Mouse (Mus musculus) gastrocnemius, postnatal 14 days (tissue): ENCODE measurements around the gene Crcp. TPM values are rescaled to one million over a fixed set of nuclear protein-coding genes. Genes with fewer than 3 reads are reported as not detected.

Experiments
- DNase-seq: peaks from one replicate; pipeline ENCODE4 v3.0.0; 2021; ENCODE audit warnings: mixed read lengths
- intact Hi-C: fragments of 180-260 bp; cut with DNase I; formaldehyde crosslinking; loops from one replicate; pipeline ENCODE4 v1.15.1; 2025; ENCODE audit warnings: low total_unique reads
- long read RNA-seq, 2 experiments: library from polyadenylated mRNA; stranded (forward); transcript quantifications; one replicate each; pipeline ENCODE4 v2.0.0; 2021
- total RNA-seq, 2 experiments: library from RNA; stranded (reverse); gene quantifications; 2 replicates each; pipeline ENCODE4 v1.2.3; 2021

The Crcp gene
- total RNA-seq, result 10 to 100 TPM; 11.1 to 12.6 TPM
- long read RNA-seq, experiment 1, transcript Crcp-201 (6 exons, 1,492 nt), result major isoform, 12 of 14 reads
- long read RNA-seq, experiment 1, partial matches to known transcripts, result 0 of 14 reads
- long read RNA-seq, experiment 1, other reads (novel, unspliced or antisense), result 0 of 14 reads
- long read RNA-seq, experiment 2, transcript Crcp-201 (6 exons, 1,492 nt), result major isoform, 16 of 20 reads
- long read RNA-seq, experiment 2, partial matches to known transcripts, result 2 of 20 reads
- long read RNA-seq, experiment 2, other reads (novel, unspliced or antisense), result 2 of 20 reads

DNA sequence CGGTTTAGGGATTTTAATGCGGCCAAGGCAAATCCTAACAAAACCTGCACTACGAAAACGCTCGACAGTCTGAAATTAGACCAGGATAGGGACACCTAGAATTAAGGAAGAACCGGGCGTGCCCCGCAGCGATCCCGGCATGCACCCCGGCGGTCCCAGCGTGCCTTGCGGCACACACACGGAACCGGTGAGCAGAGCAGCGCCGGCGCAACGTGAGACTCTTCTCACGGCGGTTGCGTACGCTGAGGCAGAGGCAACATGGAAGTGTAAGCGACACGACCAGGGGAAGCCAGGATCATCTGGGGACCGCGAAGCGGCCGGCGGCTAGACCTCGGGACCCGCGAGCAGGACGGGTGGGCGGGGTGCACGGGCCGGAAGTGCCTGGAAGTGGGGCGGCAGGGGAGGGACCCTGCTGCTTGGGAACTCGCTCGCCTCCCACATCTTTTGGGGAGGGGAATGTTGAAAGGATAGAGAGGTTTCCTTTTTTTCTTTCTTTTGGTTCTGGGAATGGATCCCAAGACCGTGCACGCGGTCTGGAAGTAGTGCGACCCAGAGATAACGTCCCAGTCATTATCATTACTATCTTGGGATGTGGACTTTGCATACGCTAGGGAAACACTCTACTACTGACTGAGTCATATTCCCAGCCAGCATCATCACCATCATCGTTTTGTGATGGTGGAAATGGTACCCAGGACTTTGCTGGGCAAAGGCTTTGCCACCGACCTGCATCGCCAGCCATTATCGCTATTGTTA is at the start of gene Crcp, which contains the start of gene Asl:
Crcp (plus strand) TSS at position 149 of the 756 bp plus-strand sequence.
Asl (minus strand) TSS at position 106 of the 756 bp plus-strand sequence.
- intact Hi-C loops, result no loop called here
- DNase-seq, result peak; percentile 85

DNA sequence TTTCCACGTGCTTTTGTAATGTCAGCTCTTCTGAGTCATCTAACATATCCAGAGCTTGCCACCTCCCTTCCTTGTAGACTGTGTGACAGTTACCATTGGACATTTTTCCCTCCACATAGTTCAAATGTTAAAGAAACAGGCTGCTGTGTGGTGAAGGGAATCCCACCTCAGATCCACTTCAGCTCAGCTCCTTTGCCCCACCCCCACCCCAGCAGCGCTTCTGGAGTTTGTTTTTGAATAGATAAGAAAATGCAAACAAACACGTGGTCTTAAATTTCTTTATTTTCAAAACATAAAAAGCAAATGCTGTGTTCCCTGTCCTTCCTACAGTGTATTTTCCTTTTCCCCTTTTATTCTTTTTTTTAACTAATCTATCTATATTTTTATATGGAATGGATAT is 48.9 kb upstream of the Crcp start:
- no peak for DNase-seq
- intact Hi-C loops, result no loop called here

DNA sequence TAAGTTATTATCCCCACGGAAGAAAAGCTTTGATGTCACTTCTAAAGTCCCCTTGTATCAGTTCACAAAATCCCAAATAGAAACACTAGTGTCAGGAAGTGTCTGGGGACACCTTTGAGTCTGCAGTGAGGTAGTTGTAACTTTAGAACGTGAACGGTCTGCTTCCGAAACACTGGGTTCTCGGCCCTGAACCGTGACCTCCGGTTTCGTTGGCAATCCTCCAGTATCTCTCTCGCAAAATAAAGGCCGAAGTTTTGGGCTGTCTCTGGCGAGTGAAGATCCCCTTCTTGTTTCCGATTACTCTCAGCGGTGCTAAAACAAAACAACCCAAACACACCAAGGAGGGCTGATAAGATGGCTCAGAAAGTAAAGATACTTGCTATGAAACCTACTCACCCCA is 39.7 kb upstream of the Crcp start:
- no peak for DNase-seq
- intact Hi-C loops, result no loop called here

DNA sequence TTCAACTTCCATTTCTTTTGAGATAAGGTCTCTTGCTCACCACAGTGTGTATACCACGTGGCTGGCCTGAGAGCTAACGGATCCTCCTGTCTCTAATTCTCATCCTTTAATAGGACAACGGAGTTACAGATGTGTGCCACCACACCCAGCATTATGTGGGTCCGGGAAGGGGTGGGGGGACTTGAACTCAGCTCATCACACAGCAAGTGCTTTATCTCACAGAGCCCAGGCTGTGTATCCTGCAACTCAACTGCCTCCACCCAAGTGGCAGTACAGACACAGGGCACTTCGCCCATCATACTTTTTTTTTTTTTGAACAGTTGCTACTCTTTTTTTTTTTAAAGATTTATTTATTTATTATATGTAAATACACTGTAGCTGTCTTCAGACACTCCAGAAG is 37.2 kb upstream of the Crcp start:
- DNase-seq, result no peak
- intact Hi-C loops, result no loop called here

DNA sequence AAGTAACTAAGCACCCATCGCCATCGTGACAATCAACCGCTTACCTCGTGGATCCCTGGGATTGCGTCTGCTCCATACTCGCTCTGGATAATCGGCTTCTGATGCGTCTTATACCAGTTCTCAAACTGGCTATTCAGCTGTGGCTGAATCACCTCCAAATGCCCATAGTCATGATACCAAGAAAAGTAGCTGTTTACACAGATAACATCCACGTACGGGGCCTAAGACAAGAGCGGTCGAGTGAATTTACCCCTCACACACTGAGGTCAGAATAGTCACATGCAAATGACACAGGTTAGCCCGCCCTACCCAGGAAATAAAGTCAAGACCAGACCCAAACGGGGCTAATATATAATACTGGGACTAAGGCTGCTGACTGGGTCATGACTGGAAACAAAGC is 35.7 kb upstream of the Crcp start:
- no peak for DNase-seq
- intact Hi-C loops, result no loop called here

DNA sequence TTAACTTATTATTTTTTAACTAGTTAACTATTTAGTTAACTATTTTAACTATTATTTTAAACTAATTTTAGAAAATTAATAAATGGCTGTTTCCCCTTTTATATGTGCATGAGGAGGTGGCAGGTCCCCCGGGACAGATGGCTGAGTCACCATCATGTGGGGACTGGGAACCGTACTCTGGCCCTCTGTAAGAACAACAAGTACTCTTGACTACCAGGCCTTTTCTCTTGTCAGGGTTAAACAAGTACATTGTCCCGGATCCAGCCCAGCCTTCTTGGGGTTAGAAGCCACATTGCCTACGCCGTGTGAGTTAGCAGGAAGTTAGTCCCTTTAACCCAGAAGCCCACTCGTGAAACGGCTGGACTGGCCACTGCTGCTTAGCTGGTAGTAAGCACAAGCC is 34.1 kb upstream of the Crcp start:
- DNase-seq, result no peak
- intact Hi-C loops, result no loop called here

DNA sequence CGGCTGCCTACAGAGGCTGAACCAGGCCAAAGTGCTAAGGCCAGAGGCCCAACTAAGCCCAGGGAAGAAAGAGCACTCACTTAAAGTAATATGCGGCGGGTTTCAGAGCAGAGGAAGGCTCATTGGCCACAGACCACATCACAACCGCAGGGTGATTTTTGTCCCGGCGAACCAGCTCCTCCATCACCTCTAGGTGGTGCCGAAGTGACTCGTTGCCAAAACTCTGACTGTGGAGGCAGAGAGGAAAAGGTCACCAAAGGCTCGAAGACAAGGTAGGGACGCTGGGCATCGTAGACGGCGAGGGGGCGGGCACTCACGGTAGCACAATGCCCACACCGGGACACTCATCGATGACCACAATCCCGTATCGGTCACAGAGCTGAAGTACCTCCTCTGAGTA is 31.4 kb upstream of the Crcp start:
- intact Hi-C loops, result no loop called here
- DNase-seq, result no peak

DNA sequence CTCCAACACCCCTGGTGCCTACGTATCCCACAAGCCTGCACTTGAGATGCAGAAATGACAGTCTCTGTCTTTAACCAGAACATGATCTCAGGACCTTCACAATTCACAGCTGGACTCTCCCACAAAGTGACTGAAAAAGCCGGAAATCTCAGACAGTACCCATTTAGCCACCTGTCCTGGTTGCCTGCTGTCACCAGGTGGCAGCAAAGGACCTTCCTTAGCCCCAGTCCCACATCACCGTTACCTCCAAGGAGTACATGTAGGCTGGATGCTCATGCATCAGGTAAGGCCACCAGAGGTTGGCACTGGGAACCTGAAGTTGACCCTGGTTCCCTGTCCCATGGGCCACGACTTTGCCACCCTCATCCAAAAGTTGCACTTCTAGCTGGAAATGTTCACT is 30.0 kb upstream of the Crcp start:
- intact Hi-C loops, result no loop called here
- peak; percentile 23 for DNase-seq

DNA sequence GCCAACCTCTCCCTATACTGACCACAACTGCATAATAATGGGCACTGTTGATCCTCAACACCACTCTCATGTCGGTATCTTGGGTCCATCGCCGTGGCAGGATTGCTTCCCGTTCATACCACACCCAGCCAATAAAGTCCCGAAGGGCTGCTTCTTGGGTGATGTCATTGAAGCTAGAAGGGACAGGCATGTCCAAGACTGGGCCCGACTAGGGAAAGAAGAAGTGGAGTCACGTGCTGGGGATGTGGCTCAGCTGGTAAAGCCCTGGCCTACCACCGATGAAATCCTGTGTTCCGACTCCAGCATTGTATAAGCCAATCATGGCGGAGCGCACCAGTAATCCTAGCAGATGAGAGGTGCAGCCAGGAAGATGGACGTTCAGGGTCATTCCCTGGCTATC is 28.4 kb upstream of the Crcp start:
- DNase-seq, result no peak
- intact Hi-C loops, result no loop called here

DNA sequence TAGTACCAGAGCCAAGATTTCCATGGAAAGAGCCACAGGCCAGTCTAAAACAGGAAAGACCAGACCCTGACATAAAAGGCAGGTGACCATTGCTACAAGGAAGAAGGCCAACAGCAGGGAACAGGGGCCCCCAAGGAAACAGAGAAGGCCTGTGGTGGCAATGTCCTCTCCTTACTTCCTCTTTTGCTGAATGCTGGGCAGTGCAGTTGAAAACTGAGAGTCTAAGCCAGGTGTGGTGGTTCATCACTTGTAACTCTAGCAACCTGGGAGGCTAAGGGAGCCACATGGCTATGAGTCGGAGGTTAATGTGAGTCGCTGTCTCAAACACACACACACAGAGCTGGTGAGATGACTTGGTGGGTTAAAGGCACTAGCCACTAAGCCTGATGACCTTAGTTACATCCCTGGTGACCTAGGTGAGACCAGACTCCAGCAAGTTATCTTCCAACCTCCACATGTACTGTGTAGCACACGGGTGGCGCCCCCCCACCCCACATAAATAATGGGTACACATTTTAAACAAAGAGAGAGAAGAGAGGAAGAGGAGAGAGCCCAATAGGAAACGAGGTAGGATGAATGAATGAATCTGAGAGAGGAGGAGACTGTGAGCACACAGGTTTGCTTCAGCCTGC is 27.6 kb upstream of the Crcp start:
- intact Hi-C loops, result no loop called here
- no peak for DNase-seq

DNA sequence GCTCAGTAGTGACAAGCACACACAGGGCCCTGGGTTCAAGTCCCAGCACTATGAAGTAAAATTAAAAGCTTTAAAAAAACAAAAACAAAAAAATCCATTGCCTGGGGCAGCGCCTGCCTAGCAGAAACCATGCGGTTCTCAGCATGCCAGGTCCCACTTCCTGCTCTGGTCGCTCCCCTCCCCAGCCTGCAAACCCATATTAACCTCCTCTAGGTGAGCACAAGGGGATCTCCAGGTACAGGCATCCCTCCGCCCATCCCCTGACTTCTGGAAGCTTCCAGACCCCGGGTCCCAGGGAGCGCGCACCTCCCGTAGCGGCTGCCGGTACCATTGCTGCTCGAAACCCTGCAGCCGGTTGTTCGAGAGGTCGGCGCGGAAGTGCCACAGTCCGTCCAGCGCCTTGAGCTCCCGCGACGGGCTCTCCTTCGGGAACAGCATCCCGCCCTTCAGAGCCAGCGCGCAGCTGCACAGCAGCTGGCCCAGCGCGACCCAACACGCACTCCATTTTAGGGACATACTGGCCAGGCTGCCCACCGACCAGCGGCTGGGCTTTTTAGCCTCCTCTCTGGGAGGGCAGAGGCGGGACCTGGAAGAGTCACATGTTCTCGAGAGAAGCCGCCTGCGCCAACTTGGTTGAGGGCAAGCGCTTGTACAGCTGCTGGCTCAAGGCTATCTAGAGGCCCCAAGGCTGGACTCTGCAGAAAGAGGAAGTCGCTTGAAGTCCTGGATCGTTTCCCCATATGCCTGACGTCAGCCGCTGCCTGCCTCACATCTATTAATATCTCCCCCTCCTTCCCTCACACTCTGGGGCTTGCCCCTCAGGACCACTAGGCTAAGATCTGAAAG is 26.6 kb upstream of the Crcp start, which contains the start of gene Gusb:
Gusb (minus strand) TSS at position 749 of the 846 bp plus-strand sequence.
- peak; percentile 87 for DNase-seq
- intact Hi-C loops, result no loop called here

DNA sequence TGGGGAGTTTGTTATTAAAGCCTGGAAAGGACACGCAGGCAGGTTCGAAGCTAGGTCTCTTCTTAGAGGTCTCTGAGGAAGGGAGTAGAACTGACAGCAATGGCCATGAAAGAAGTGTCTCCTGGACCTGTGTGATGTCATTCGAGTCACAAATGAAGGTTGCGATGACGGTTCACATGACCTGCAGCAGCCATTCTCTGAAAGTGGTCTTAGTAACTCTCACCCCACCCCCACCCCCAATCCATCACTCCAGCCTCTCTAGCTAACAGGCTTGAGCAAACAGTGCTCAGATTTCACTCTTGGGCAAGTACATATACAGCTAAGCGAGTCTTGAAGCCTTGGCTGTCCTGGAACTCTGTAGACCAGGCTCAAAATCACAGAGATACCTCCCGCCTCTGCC is 25.9 kb upstream of the Crcp start:
- no peak for DNase-seq
- intact Hi-C loops, result no loop called here

DNA sequence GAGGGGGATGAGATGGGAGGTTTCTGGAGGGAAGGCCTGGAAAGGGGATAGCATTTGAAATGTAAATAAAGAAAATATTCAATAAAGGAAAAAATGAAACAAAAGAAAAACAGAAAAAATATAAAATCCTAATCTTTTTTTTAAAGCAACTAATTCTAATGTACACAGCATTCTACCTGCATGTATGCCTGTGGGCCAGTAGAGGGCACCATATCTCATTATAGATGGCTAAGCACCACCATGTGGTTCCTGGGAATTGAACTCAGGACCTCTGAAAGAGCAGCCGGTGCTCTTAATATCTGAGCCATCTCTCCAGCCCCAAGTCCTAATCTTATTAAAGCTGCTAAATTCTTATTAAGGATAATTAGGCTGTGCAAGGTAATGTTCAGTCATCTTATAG is 21.7 kb upstream of the Crcp start:
- no peak for DNase-seq
- intact Hi-C loops, result no loop called here

DNA sequence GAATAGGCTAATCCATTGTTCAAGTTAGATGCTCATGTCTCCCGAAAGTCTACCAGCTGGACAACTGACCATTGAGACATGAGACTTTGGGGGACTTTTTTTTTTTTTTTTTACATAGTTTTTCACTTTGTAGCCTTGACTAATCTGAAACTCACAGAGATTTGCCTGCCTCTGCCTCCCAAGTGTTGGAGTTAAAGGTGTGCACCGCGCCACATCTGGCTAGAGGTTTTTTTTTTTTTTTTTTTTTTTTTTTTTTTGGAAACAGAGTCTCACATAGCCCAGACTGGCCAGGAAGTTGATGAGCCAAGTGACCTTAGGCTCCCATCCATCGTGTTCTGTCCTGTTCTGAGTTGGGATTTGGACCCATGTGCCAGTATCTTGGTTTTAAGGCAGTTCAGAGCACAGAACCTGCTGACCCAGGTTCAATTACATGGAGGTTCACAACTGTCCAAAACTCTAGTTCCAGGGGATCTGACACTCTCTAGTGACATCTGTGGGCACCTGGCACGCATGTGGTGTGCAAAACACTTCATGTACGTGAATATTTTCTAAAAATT is 21.0 kb upstream of the Crcp start:
- intact Hi-C loops, result no loop called here
- DNase-seq, result no peak

DNA sequence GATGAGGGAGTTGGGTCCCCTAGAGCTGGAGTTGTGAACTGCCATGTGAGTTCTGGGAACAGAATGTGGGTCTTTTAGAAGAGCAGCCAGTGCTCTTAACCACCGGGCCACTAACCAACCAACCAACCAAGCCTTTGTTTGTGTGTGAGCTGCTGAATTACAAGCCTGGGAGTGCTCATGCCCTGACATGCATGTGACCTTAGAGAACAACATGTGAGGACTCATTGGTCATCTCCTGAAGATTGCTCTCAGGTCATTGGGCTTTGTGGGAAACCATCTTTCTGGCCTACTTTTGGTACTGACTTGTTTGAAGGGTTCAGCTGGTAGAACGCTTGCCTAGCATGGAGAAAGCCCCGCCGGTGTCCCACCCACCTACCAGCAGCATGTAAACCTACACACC is 19.3 kb upstream of the Crcp start:
- no peak for DNase-seq
- intact Hi-C loops, result no loop called here

DNA sequence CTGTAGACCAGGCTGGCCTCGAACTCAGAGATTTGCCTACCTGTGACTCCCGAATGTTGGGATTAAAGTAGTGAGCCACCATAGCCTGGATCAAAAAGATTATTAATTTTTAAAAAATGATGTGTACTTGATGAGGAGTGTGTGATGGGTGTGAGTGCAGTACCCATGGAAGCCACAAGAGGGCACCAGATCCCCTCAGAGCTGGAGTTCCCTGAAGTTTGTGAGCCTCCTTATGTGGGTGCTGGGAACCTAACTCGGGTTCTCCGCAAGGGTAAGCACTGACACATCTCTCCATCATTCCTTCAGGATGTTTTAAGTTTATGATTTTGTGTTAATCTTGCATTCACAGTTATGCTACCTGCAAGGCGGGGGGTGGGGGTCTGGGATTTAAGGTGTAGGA is 18.1 kb upstream of the Crcp start:
- intact Hi-C loops, result no loop called here
- DNase-seq, result no peak

DNA sequence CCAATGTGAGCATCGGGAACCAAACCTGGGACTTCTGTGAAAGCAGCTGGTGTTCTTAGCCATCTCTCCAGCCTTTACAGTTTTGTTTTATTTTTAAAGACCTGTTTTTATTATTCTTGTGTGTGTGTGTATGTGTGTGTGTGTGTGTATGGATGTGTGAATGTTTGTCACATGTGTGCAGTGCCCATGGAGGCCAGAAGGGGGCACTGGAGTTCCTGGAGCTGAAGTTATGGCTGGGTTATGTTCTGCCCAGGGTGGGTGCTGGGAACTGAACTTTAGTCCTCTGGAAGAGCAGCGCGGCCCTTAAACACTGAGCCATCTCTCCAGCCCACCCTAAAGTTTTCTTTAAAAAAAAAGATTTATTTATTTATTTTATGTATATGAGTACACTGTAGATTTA is 14.0 kb upstream of the Crcp start:
- DNase-seq, result no peak

DNA sequence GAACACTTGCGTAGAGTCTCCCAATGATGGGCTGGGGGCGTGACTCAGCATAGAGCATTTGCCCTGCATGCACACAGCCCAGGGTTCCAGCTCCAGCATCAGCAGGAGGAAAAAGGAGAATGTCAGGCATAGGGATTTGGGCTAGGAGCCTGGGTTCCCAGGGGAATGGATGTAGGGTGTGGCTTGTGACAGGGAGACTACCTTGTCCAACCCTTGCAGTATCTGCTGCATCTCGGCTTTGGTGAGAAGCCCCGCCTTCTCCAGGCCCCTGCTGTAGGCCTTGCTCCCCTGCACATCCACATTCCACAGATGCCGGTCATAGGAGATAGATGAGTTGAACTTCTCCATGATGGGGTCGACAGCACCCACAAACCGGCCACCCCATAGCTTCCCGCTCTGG is 9.6 kb upstream of the Crcp start:
- intact Hi-C loops, result no loop called here
- DNase-seq, result no peak

More for the DNA sequence above, 14.0 kb upstream of the Crcp start:
- intact Hi-C loops, result no loop called here

DNA sequence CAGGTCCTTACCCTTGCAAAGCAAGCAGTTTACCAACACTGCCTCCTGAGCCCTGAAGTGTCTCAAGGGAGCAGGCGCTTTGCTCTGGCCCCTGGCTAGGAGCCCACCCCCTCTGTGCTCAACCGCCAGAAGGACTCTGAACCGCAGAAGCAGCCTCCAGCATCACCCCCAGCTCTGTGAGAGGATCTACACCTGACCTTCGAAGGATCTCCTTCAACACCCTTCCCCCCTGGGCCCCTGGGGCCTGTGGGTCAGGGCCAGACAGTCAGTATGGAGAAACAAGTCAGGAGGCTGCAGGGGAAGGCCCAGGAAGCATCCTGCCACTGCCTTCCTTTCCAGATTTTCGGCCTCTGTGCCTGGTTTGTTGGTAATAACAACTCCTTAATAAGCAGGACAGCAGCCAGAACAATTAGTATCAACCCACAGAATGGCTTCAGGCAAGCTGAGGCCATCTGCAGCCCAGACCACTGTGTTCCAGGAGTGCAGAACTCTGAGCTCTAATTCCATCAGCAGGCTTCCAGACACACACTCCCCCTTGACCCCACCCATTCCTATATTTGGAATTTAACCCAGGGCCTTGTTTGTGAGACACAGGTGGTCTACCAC is 7.6 kb upstream of the Crcp start:
- intact Hi-C loops, result no loop called here
- no peak for DNase-seq
